Mouse (Mus musculus): ENCODE results near the gene Zfp750.

GRCm38 (mm10) chr11:121545398-121546034 is 26.4 kb upstream of the Zfp750 start:
- TF ChIP-seq CTCF (conservative IDR thresholded peaks at IDR 0.05; ENCODE audit: low read length) = no peak
- TF ChIP-seq POU5F1 (IDR thresholded peaks at IDR 0.05; ENCODE audit: borderline replicate concordance, low read length) = no peak
- no peak for TF ChIP-seq NANOG (IDR thresholded peaks at IDR 0.05; ENCODE audit: borderline replicate concordance, low read length)
